Mouse (Mus musculus): ENCODE results near the gene Dntt.

The Dntt gene

DNA sequence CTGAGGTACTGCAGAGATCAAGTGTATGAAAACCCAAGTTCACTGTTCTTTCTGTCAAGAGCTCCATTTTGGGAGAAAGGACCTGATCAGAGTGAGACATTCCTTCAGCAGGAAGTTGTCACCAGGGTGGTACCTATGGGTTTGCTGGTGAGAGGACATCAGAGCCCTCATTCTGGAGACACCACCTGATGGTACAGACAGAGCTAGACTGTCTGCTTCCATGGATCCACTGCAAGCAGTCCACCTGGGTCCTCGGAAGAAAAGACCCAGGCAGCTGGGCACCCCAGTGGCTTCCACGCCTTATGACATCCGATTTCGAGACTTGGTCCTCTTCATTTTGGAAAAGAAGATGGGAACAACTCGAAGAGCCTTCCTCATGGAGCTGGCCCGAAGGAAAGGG, at the start of gene Dntt:
Gene Dntt (plus strand): TSS at position 57 of the 400 bp plus-strand sequence.
- no peak for DNase-seq (ENCODE audit: low read depth, low spot score)

GRCm38 (mm10) chr19:40980671-40981070, 48.4 kb upstream of the Dntt start:
- no peak for DNase-seq (ENCODE audit: low read depth, low spot score)

DNA sequence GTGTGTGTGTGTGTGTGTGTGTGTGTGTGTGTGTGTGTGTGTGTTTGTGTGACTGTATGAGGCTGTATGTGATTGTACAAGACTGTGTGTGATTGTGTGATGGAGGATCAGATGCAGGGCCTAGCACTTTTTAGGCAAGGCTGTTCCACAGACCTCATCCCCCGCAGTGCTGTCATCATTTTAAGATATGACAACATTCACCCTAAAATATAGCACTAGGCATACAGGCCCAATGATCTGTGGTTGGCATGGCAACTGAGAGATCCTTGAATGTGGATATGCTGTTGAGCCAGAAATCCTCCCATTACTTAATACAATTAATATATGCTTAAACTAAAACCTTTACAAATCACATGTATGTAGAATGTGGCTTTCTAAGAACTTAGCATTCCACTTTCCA, 44.5 kb upstream of the Dntt start:
- DNase-seq (ENCODE audit: low read depth, low spot score), result no peak

- no peak for DNase-seq (ENCODE audit: low read depth, low spot score)
These were observed 40.2 kb upstream of the Dntt start for GRCm38 (mm10) chr19:40988856-40989255.

- no peak for DNase-seq (ENCODE audit: low read depth, low spot score)
These were observed 39.0 kb upstream of the Dntt start for GRCm38 (mm10) chr19:40989961-40990600.

DNA sequence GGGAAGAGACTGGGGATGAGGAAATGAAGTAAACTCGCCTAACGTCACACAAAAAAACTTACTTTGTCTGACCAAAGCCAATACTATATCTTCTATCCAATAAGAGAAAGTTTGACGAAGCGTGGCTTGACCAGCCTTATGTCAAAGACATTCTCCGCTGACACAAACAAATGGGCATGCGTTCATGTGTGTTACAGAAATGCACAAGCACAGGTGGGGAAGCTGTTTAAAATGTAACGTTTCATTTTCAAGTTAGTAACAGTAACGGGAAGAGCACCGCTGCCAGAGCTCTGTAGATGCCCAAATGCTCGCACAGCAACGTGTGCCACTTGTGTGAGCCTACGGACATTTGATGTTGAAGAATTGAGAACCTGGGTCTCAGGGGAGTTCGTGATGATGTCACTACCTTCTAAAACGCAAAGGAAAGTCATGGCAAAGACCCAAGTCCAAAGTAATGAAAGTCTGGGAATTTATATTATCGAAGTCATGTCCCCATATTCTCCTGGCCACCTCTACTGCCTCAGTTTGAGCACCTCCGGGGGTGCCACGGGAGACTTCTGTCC, 38.2 kb upstream of the Dntt start:
- DNase-seq (ENCODE audit: low read depth, low spot score), result no peak

DNA sequence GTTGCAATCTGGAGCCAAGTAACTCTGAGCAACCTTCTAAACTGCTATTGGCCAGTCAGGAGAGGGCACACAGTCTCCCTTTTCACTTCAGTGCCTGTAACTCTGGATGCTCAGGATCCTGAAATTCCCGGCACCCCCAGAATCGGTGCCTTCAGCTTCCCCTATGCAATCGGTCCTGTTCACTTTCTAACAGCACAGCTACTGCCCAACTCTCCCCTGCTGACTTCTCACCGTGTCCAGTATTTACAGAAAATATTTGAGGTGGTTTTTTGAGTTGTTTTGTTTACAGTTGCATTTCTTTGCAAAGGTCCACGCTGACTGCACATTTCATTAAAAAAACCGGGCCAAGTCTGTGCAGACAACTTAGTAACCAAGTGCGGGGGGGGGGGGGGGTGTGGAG, 37.4 kb upstream of the Dntt start:
- DNase-seq (ENCODE audit: low read depth, low spot score), result no peak

DNA sequence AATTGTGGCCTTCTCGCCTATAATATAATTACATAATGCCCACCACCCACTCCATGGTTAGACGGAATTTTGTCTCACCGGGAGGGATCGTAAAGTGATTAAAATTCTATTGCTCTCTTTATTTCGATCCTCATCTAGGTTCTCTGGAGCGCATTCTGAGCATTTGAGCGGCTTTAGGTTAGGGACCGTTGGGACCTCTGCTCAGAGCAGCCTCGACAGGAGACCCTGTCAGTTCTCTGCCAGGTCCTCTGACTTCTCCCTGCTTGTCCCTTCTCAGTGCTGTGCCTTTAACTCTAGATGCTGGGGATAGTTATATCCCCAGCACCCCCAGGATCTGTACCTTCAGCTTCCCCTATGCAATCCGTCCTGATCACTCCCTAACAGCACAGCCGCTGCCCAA, 37.0 kb upstream of the Dntt start:
- DNase-seq (ENCODE audit: low read depth, low spot score), result no peak

DNA sequence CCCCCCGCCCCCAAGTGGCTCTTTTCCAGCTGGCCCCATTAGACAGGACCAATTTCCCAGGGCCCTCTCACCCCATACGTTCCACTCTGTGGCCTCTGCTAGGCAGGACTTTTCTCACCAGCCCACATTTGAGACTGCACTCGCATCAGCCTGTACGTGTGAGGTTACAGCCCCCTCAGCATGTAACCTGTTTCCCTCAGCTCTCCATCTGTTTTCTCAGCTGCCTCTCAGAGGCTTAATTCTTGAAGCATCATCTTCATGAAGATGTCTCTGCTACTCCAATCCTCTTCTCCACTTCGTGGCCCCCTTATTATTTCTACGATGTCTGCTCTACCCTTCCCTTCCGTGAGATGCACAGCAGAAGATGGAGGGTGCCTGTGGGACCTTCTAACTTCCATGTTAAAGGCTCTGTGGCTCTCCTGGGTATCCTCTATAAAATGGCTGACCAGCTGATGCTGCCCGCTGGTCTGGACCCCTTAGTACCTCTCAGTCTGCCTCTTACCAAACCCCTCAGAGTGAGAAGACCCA, 36.5 kb upstream of the Dntt start:
- no peak for DNase-seq (ENCODE audit: low read depth, low spot score)

- no peak for DNase-seq (ENCODE audit: low read depth, low spot score)
These were observed 35.7 kb upstream of the Dntt start for GRCm38 (mm10) chr19:40993356-40993755.

DNA sequence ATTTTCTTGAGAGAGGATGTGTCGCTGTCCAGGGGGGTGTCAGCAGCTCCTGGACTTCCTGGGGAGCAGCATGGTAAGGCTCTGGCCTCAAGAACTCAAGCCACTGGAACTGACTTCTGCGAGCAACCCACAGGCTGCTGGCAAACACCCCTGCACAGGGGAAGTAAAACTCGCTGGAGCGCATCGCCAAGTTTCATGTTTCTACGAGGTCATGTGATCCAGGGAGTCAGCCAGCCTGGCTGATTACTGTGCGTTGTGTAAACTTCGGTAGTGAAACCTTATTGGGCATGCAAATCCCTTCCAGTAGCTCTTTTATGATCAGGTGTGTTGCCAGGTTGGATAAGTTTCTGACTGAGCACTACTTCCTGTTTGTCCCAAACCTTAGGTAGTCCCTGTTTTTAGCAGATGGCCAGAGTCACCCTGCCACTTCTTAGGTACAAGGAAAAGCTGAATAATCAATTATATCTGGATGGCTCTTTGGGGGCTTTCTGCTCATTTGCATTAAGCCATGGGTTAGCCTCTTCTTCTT, 35.0 kb upstream of the Dntt start, which contains the start of gene Blnk:
Gene Blnk (minus strand): TSS at position 479 of the 529 bp plus-strand sequence.
- peak; percentile 9 for DNase-seq (ENCODE audit: low read depth, low spot score)

DNA sequence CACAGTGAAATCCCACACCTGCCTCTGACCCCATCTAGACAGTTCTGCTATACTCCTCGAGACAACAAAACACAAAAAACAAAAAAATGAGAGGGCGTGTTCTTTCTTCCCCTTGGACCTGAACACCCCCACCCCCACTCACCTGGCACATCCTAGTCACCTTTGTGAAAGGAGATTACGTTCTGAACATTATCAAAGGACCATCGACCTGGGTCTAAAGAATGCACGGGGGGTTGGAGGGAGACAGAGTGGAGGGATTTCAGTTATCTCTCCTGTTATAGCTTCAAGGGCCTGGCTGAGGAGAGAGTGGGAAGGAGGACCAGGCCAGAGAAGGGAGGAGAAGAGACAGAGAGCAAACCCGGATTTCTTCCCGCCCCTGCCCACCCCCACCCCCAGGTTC, 34.2 kb upstream of the Dntt start:
- DNase-seq (ENCODE audit: low read depth, low spot score), result no peak

- DNase-seq (ENCODE audit: low read depth, low spot score), result no peak
These were observed 33.4 kb upstream of the Dntt start for GRCm38 (mm10) chr19:40995449-40996401.

DNA sequence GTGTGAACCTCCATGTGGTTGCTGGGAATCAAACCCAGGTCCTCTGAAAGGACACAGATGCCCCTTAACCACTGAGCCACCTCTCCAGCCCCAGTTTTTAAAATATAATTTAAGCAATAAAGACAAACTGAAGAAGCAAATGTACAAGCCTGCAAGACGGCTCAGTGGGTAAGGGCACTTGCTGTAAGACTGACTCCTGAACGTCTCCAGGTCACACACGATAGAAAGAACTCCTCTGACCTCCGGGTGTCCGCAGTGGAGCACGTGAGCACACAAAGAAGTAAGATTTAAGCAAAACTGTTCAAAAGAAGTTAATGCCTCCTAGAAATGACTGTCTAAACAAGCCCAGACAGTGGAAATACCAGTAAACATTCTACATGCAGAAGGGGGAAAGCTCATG, 32.4 kb upstream of the Dntt start:
- no peak for DNase-seq (ENCODE audit: low read depth, low spot score)

DNA sequence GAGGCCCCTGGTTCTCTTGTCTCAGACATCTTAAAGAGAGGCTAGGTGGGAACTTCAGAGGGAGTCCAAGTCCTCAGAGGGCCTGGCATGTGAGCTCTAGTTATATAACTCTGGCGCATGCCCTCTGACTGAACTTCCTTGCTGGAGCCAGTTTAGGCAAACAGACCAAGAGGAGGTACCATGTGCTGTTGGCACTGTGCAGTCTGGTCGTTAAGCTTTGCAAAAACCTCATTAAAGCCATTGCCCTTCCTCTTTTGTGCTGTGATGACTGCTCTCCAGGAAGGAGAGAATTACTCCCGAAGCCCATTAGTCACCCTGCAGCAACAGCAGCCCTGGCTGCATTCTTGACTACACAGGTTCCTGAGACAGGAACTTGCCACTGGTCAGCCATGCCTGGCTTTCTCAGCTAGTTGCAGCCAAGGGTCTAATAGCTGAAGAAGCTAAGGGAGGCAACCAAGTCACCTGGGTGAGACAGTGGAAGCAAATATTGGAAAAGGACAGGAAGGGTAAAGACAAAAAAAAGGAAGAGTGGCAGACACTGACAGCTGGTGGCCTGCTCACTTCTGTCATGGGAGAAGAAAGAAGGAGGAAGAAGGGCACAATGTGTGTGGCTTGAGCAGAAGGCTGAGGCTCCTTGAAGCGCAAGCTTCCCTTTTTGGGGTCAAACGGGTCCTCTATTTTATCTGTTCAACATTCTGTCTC, 30.5 kb upstream of the Dntt start:
- no peak for DNase-seq (ENCODE audit: low read depth, low spot score)

DNA sequence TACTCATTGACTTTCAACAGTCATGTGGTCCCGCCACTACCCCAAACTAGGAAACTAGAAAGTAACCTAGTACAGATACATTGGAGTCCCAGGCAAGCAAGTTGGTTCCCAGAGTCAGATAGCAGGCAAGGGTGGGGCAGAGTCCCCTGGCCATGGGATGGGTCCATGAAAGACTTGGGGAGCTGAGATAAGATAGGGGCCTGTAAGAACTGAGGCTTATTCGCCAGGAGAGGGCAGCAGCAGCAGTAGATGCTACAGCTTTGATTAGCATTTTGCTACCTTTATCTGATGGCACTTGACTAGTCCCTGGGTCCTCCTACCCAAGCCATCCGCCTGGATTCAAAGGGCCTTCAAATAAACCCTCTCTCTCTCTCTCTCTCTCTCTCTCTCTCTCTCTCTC, 29.5 kb upstream of the Dntt start:
- DNase-seq (ENCODE audit: low read depth, low spot score), result peak; percentile 55

DNA sequence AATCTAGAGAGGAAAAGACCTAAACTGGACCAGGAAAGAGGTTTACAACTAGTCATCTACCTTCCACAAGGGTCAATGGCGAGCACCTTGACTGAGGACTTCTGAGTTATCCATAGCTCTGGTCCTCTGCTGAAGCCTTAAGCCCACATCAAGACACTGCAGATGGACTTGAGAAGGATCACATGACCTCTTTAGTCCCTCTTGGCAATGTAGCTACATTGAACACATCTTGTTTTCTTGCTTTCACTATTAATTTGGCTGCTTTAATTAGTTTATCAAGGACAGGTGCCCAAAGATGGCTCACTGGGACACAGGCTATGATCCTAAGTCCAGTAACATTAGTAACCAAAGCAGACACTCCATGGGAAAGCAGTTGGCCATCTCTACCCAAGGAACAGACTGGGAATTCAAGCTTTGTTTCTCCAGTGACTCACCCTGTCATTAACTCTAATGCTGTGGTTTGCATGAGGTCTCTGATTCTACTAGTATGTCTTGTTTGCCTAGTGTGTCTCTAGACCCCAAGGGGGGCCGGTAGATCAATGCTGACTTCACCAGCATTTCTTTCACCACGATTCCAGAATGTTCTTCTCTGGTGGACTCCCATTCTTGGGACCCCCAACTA, 25.3 kb upstream of the Dntt start:
- no peak for DNase-seq (ENCODE audit: low read depth, low spot score)

DNA sequence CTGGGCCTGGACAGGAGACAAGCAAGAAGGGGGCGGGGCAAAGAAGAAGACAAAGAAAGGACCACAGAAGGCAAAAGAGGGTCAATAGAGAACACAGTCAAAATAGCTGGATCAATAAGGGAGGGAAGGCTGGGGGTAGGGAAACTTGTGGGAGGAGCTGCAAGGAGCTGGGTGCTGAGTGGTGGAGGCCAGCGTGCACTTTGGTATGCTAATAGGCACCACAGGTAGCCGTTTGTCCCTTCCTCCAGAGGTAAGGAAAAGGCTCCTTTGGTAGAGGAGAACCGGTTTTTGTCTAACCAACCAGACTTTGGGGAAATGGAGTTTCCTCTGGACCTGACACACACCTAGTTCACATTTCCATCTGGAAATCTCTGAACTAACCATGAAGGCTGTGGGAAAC, 22.5 kb upstream of the Dntt start:
- no peak for DNase-seq (ENCODE audit: low read depth, low spot score)

DNA sequence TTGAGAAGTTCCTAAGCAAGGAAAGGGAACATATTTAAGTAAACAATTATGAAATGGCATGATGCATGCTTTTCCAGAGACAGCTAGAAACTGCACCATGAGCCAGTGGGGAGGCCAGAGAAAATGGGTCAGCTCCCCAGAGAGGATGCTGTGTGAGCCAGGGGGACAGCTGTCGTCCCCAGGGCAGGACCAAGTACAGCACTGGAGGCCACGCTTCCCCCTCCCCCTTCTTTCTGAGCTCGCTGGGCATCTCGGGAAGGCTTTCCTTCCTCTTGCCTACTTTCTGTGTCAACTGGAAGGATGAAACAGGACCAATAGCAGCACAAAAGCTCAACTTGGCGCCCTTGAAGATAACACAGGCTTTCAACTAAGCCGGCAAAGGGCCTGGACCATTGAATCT, 21.7 kb upstream of the Dntt start:
- no peak for DNase-seq (ENCODE audit: low read depth, low spot score)

DNA sequence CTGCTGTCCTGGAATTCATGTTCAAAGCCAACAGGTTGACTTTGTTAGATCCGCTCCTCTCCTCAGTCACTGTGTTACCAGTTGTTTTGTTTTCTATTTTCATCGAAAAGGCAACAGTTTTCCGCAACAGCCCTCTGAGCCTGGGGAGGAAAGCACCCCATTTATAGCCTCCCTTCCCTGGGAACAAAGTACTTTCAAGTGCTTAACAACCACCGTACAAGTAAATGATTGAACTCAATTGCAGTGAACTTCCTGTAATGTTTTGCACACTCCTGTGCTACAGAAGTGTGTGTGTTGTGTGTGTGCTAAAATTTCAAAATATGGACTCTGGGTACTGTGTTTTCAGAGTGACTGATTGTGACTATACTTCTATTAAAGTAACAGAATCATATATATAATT, 21.3 kb upstream of the Dntt start:
- no peak for DNase-seq (ENCODE audit: low read depth, low spot score)

Data from CD4-positive, CD25-positive, alpha-beta regulatory T cell, adult 2 months (primary cell).